Mouse (Mus musculus): ENCODE measurements around the gene Sh3bp2. TPM values are rescaled to one million over a fixed set of nuclear protein-coding genes. Genes with fewer than 3 reads are reported as not detected.

Gene Sh3bp2
- total RNA-seq, 2 experiments from 2014 or later, result 4.9 to 5.4 TPM

- DNase-seq (ENCODE audit: low spot score in 2 of 2), result no peak
Measured at GRCm38 (mm10) chr5:34608226-34608625, 82.6 kb downstream of the Sh3bp2 start.

GRCm38 (mm10) chr5:34609966-34610365 lies 84.3 kb downstream of the Sh3bp2 start:
- DNase-seq (ENCODE audit: low spot score in 2 of 2), result no peak

Small RNA genes lying within 50 kb of the gene (microRNA-seq; reads per million reads assigned to microRNA genes)
- not detected for gene Mir7036b

Other genes starting within 250 kb of the Sh3bp2 start
- gene Zfyve28, start 237.4 kb upstream of the Sh3bp2 start, total RNA-seq (2021), result 1 to 10 TPM; 2.8 to 2.9 TPM
- gene Cfap99, start 237.2 kb upstream of the Sh3bp2 start, total RNA-seq (2021), result under 1 TPM; 0.16 to 0.17 TPM
- 10 to 100 TPM; 63.2 to 66.1 TPM for gene Rnf4, start 189.5 kb upstream of the Sh3bp2 start, total RNA-seq (2021)
- 10 to 100 TPM; 35.8 to 41.1 TPM for gene Fam193a, start 155.9 kb upstream of the Sh3bp2 start, total RNA-seq (2021)
- gene Tnip2, start 11.8 kb upstream of the Sh3bp2 start, total RNA-seq (2021), result 10 to 100 TPM in 1 of 2 experiments, 1 to 10 TPM in 1; 9.8 to 10.1 TPM
- 100 to 1,000 TPM; 174 to 180 TPM for gene Add1, start 47.8 kb downstream of the Sh3bp2 start, total RNA-seq (2021)
- 10 to 100 TPM; 30.7 to 31.8 TPM for gene Mfsd10, start 111.4 kb downstream of the Sh3bp2 start, total RNA-seq (2021)
- 10 to 100 TPM; 17.3 to 18.5 TPM for gene Nop14, start 134.3 kb downstream of the Sh3bp2 start, total RNA-seq (2021)
- 1 to 10 TPM; 1.9 to 3.0 TPM for gene Grk4, start 134.5 kb downstream of the Sh3bp2 start, total RNA-seq (2021)
- gene Htt, start 235.9 kb downstream of the Sh3bp2 start, total RNA-seq (2021), result 10 to 100 TPM; 19.5 to 20.1 TPM

Data from gastrocnemius, postnatal 4 days (tissue).